Comparison of ENCODE assay signal across 15 mouse cellular contexts in genomic region chr17:31962930-31963329, GRCm38 (mm10).
"Had no signal": no experiment of that assay in that cellular context is flagged by ENCODE, and none has a peak within 500 bp of the region (broad histone marks: within the 10 kb centered on the region; RNA-seq: fewer than 3 reads in every experiment).

No protein-coding gene starts in this region.

- H3K4me2 ChIP-seq: limb, embryonic 12.5 days; limb, embryonic 15.5 days; liver, embryonic 11.5 days; lung, embryonic 14.5 days; midbrain, embryonic 12.5 days had no signal

- H3K9me3 ChIP-seq: limb, embryonic 12.5 days; limb, embryonic 15.5 days; midbrain, embryonic 12.5 days had no signal

- H3K4me3 ChIP-seq: limb, embryonic 12.5 days; limb, embryonic 15.5 days; midbrain, embryonic 12.5 days had no signal

- H3K27me3 ChIP-seq: limb, embryonic 12.5 days; limb, embryonic 15.5 days; midbrain, embryonic 12.5 days had no signal

- H3K36me3 ChIP-seq: limb, embryonic 12.5 days; limb, embryonic 15.5 days; midbrain, embryonic 12.5 days had no signal

- DNase-seq: kidney, adult 9 months; kidney, postnatal 14 days; kidney, postnatal 4 days; left cerebral cortex, postnatal 4 days; liver, postnatal 0 days; lung, embryonic 14.5 days; thymus, postnatal 25 days had no signal

- ATAC-seq: liver, postnatal 0 days; lung, postnatal 0 days; midbrain, embryonic 16.5 days had no signal

- H3K9ac ChIP-seq: limb, embryonic 12.5 days; limb, embryonic 15.5 days; liver, embryonic 14.5 days; liver, postnatal 0 days; lung, embryonic 14.5 days; midbrain, embryonic 12.5 days had no signal

- H3K27ac ChIP-seq: limb, embryonic 12.5 days; limb, embryonic 15.5 days; liver, embryonic 14.5 days; macrophage; midbrain, embryonic 12.5 days had no signal
